Comparison of ENCODE assay signal across 9 mouse cellular contexts in genomic region chr11:58643350-58643749, GRCm38 (mm10). TPM values are rescaled to one million over a fixed set of nuclear protein-coding genes. Genes with fewer than 3 reads are reported as not detected.
DNase-seq lines count a peak whose midpoint lies in the region; ATAC-seq and TF ChIP-seq lines count a peak whose summit lies in the region.
"Had no signal": no experiment of that assay in that cellular context is flagged by ENCODE, and none has a peak within 500 bp of the region (broad histone marks: within the 10 kb centered on the region; RNA-seq: fewer than 3 reads in every experiment).

No protein-coding gene starts in this region.

- no peaks in the 10 kb centered on the region for H3K36me3 ChIP-seq in embryonic facial prominence, embryonic 11.5 days (replicated peaks; ENCODE audit: control insufficient read depth, insufficient read depth, low read depth, low read length)

- no peak overlapping the region for H3K4me2 ChIP-seq in embryonic facial prominence, embryonic 11.5 days (ENCODE audit: low read depth, low read length)

- intact Hi-C loops in gastrocnemius, postnatal 36 days (cut with DNase I), result no loop called here
- intact Hi-C loops in left cerebral cortex, postnatal 36 days (cut with DNase I), result no loop called here

- H3K4me3 ChIP-seq in embryonic facial prominence, embryonic 11.5 days (ENCODE audit: low read depth, low read length), result no peak overlapping the region
- no peak overlapping the region for H3K4me3 ChIP-seq in olfactory bulb, adult 2 months (ENCODE audit: insufficient read depth, low read depth, low read length)

- H3K9me3 ChIP-seq in embryonic facial prominence, embryonic 11.5 days (replicated peaks; ENCODE audit: control insufficient read depth, low read length), result no peaks in the 10 kb centered on the region

- no peak for ATAC-seq in embryonic facial prominence, embryonic 11.5 days (replicated peaks; ENCODE audit: insufficient number of reproducible peaks, low FRiP score, low TSS enrichment, low read depth)

- no peak overlapping the region for H3K27ac ChIP-seq in embryonic facial prominence, embryonic 11.5 days (replicated peaks; ENCODE audit: low read depth, low read length)
- H3K27ac ChIP-seq in olfactory bulb, adult 2 months (ENCODE audit: insufficient read depth, low read depth, low read length), result no peak overlapping the region

- 35% methylated on average over 6 of the region's 6 CpGs for WGBS in embryonic facial prominence, embryonic 11.5 days
- 37% methylated on average over 6 of the region's 6 CpGs for WGBS in olfactory bulb, adult 2 months

- TF ChIP-seq CTCF in olfactory bulb, adult 2 months (IDR thresholded peaks at IDR 0.05; ENCODE audit: insufficient read depth, low read depth, low read length), result peak; percentile 43; the same call in 1 of the 2 replicates

- DNase-seq in gastrocnemius, postnatal 10 days, result peak; percentile 22
- no peak for DNase-seq in gastrocnemius, postnatal 36 days
- DNase-seq in 3T3-L1 (ENCODE audit: low read depth, low spot score), result peak; percentile 21
- DNase-seq in MEL-GATA-1-ER (ENCODE audit: extremely low read depth, low read depth), result peak; percentile 57
- DNase-seq in embryonic facial prominence, embryonic 11.5 days (ENCODE audit: low spot score), result peak; percentile 58
- DNase-seq in left cerebral cortex, postnatal 36 days (ENCODE audit: low spot score in 2 of 2), result peak; percentile 10 to 22
- no peak for DNase-seq in ovary, postnatal 14 days (ENCODE audit: low spot score)

- no peaks in the 10 kb centered on the region; the same call in 1 of the 2 replicates for H3K27me3 ChIP-seq in embryonic facial prominence, embryonic 11.5 days (ENCODE audit: control insufficient read depth, insufficient read depth, low read length)

- H3K9ac ChIP-seq in embryonic facial prominence, embryonic 11.5 days (replicated peaks; ENCODE audit: low read length), result no peak overlapping the region

- H3K4me1 ChIP-seq in embryonic facial prominence, embryonic 11.5 days (ENCODE audit: control insufficient read depth, insufficient read depth, low read length), result no peaks in the 10 kb centered on the region
- peaks cover 7% of the 10 kb centered on the region for H3K4me1 ChIP-seq in olfactory bulb, adult 2 months (ENCODE audit: control insufficient read depth, insufficient read depth, low read length)

- no peak for TF ChIP-seq POLR2A in olfactory bulb, adult 2 months (IDR thresholded peaks at IDR 0.05; ENCODE audit: insufficient read depth, low read depth, low read length)

RNA-seq across cellular contexts. Expression of gene Trim58, which starts 3.1 kb away (rescaled TPM):
- under 1 TPM in 1 of 2 experiments, not detected in 1; 0.27 TPM for total RNA-seq in gastrocnemius, postnatal 10 days (2021)
- total RNA-seq in gastrocnemius, postnatal 36 days (2021), result not detected
- polyA plus RNA-seq in embryonic facial prominence, embryonic 11.5 days (2014; fragmentation: Nextera tagmentation; extraction: Ambion mirVana), result 0.28 and 0.43 TPM in 2 replicates
- not detected for total RNA-seq in left cerebral cortex, postnatal 36 days (2021)
- polyA plus RNA-seq in olfactory bulb, adult 2 months (2012; ENCODE audit: insufficient read depth, insufficient read length, low replicate concordance, missing spikeins), result not detected in 2 replicates

RNA-seq across cellular contexts. Expression of gene Olfr323, which starts 13.0 kb away (rescaled TPM):
- total RNA-seq in gastrocnemius, postnatal 10 days (2021), result not detected
- not detected for total RNA-seq in gastrocnemius, postnatal 36 days (2021)
- polyA plus RNA-seq in embryonic facial prominence, embryonic 11.5 days (2014; fragmentation: Nextera tagmentation; extraction: Ambion mirVana), result not detected in 2 replicates
- not detected for total RNA-seq in left cerebral cortex, postnatal 36 days (2021)
- not detected in 2 replicates for polyA plus RNA-seq in olfactory bulb, adult 2 months (2012; ENCODE audit: insufficient read depth, insufficient read length, low replicate concordance, missing spikeins)
- polyA plus RNA-seq: lung, embryonic 16.5 days had no signal

RNA-seq across cellular contexts. Expression of gene Olfr322, which starts 15.2 kb away (rescaled TPM):
- not detected for total RNA-seq in gastrocnemius, postnatal 10 days (2021)
- total RNA-seq in gastrocnemius, postnatal 36 days (2021), result not detected
- not detected in 2 replicates for polyA plus RNA-seq in embryonic facial prominence, embryonic 11.5 days (2014; fragmentation: Nextera tagmentation; extraction: Ambion mirVana)
- total RNA-seq in left cerebral cortex, postnatal 36 days (2021), result not detected
- polyA plus RNA-seq in olfactory bulb, adult 2 months (2012; ENCODE audit: insufficient read depth, insufficient read length, low replicate concordance, missing spikeins), result not detected in 2 replicates
- polyA plus RNA-seq: lung, embryonic 16.5 days had no signal

RNA-seq across cellular contexts. Expression of gene 2210407C18Rik, which starts 27.5 kb away (rescaled TPM):
- total RNA-seq in gastrocnemius, postnatal 10 days (2021), result not detected
- not detected for total RNA-seq in gastrocnemius, postnatal 36 days (2021)
- not detected in 2 replicates for polyA plus RNA-seq in embryonic facial prominence, embryonic 11.5 days (2014; fragmentation: Nextera tagmentation; extraction: Ambion mirVana)
- not detected for total RNA-seq in left cerebral cortex, postnatal 36 days (2021)
- not detected in 2 replicates for polyA plus RNA-seq in olfactory bulb, adult 2 months (2012; ENCODE audit: insufficient read depth, insufficient read length, low replicate concordance, missing spikeins)
- polyA plus RNA-seq: lung, embryonic 16.5 days had no signal

RNA-seq across cellular contexts. Expression of gene Olfr320, which starts 37.5 kb away (rescaled TPM):
- not detected for total RNA-seq in gastrocnemius, postnatal 10 days (2021)
- not detected for total RNA-seq in gastrocnemius, postnatal 36 days (2021)
- not detected in 2 replicates for polyA plus RNA-seq in embryonic facial prominence, embryonic 11.5 days (2014; fragmentation: Nextera tagmentation; extraction: Ambion mirVana)
- total RNA-seq in left cerebral cortex, postnatal 36 days (2021), result not detected
- polyA plus RNA-seq in olfactory bulb, adult 2 months (2012; ENCODE audit: insufficient read depth, insufficient read length, low replicate concordance, missing spikeins), result not detected in 2 replicates
- polyA plus RNA-seq: lung, embryonic 16.5 days had no signal

Comparison
In these comparisons a context has a peak if more than half of its experiments do, and no peak if none do; other contexts are left out.
1. DNase-seq: peak in gastrocnemius, postnatal 10 days (single experiment), 3T3-L1 (single experiment), MEL-GATA-1-ER (single experiment), embryonic facial prominence, embryonic 11.5 days (single experiment) and left cerebral cortex, postnatal 36 days (2 of 2); none in gastrocnemius, postnatal 36 days (0 of 2) and ovary, postnatal 14 days (single experiment).